Mouse (Mus musculus) heart, adult 18-20 months (tissue): Measurements from ENCODE around the gene Kmt5b. TPM values are rescaled to one million over a fixed set of nuclear protein-coding genes. Genes with fewer than 3 reads are reported as not detected.
A peak's percentile ranks its signal among the peaks of the same experiment; 100 is the strongest.

Experiments
- DNase-seq, 2 experiments: peaks; one replicate each; pipeline ENCODE4 v3.0.0; 2021 to 2022; ENCODE audit warnings: mixed read lengths in 1 of 2
- total RNA-seq, 2 experiments: library from RNA; stranded (reverse); gene quantifications; 2 replicates each; pipeline ENCODE4 v1.2.3; 2021

Kmt5b gene
- total RNA-seq, 2 experiments from 2014 or later = 27.2 to 29.3 TPM

DNA sequence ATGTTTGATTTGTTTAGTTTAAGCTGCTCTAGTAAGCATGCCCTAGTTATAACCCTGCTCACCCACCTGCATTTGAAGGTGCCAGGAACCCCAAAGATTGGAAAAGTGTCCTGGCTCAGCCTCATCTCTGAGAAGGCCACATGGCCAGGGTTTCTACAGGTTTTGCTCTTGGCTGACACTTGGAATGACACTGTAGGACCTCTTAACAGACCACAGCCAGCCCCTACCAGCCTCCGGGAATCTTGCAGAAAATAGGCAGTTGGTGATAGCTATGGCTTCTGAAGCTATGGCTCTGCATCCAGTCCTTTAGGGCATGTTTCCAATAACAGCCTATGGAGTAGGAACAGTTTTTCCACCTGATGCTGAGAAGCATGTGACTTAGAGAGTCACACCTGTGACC is 77.6 kb downstream of the Kmt5b start:
- no peak for DNase-seq

DNA sequence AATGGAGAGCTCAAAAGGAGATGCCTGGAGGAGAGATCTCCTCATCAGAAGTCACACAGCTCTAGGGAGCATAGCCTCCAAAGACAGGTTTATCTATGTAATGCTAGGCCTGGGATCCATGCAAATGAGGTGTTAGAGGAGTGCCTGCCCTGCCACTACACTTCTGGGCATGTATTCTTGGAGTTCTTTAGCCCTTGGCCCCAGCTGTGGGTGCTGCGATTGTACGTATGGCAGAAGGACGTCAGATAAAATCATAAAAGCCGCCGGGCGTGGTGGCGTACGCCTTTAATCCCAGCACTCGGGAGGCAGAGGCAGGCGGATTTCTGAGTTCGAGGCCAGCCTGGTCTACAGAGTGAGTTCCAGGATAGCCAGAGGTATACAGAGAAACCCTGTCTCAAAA is 78.1 kb downstream of the Kmt5b start:
- DNase-seq = no peak

DNA sequence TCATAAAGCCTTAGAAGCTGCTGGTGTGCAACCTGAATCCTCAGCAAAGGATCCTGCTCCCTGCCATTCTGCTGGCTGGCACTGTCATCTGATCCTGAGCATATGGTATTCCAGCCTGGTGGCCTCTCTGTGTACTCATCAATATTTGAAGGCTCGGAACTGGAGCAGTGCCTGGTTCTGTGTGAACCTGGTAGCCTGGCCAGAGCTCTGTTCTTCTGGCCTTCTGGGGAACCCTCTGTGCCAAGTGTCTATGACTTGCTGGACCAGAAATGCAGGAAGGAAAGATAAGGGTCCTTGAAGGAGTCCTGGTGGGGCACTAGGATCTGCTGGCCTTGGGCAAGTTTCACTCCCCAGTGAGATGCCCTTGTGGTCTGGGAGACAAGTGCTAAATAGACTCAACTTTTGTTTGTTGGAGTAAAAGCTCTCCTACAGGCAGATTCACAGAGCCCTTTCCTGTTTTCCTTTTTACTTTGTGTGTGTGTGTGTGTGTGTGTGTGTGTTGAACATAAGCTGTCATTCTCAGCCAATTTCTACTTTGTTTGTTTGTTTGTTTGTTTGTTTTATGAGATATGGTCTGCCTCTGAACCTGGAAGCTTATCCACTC is 78.7 kb downstream of the Kmt5b start:
- DNase-seq = peak in 1 of 2 experiments; percentile 13

DNA sequence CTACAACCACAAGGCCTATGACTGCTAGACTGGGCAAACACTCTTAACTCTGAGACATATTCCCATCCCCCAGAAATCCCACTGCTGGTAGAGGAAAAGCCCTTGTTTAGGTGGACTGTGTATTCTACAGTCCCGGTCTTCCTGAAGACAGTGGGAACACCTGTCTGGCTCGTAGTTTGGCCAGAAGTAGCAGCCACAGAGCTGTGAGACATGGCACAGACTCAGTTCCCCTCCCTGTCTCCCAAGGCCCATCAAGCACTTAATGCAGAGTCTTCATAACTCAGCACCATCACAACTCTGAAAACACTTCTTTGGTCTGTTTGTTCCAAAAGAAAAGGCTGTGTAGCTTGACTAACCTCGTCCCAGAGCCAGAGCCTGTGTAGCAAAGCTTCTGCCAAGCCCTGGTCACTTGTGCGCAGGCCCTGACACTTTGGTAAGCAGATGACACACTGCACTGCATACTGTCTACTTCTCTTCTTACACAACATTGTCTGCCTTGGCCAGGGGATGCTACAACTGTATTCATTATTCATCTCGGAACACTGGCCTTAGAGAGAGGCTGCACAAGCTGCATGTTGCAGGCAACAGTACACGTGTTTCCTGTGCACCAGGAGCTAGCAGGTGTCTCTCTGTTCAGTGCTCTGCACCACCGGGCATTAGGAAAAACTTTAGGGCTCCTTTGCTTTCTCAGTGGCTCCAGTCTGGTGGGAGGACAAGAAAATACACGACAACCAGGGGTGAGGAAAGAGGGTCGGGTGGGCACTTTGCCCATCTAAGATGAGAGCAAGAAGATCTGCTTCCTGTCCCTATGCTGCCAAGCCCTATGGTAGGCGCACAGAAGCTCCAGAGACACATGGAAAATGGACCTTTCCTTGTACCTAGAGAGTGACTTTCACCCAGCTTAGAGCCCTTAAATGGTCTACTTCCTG is 79.7 kb downstream of the Kmt5b start:
- DNase-seq = no peak

DNA sequence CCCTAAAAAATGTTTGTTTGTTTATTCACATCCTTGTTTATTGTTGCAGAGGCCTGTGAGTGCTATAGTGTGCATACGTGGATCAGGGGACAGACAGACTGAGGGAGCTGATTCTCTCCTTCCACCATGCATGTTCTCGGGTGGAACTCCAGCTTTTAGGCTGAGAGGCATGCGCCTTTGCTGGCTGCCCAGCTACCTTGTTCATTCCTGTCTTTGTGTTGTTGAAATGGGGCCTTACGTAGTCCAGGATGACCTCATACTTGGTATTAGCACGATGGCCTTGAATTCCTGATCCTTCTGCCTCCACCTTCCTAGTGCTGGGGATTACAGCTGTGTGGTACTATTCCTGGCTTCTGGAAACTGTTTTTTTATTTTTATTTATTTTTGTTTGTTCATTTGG is 80.5 kb downstream of the Kmt5b start:
- no peak for DNase-seq

DNA sequence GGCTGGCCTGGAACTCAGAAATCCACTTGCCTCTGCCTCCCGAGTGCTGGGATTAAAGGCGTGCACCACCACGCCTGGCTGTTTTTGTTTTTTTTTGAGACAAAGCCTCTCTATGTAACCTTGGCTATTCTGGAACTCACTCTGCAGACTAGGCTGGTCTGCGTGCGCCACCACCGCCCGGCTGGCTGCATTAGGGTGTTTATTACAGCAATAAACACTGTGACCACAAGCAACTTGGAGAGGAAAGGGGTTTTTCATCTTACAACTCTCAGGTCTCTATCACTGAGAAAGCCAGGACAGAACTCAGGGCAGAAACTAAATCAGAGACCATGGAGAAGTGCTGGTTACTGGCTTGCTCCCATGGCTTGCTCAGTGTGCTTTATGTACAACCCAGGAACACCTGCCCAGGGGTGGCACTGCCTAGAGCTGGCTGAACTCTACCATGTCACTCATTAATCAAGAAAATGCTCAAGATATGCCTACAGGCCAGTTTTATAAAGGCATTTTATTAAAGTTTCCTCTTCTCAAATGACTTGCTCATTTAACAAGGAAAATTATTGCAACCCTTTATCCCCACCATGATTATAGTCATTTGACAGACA is 81.1 kb downstream of the Kmt5b start:
- DNase-seq = no peak

DNA sequence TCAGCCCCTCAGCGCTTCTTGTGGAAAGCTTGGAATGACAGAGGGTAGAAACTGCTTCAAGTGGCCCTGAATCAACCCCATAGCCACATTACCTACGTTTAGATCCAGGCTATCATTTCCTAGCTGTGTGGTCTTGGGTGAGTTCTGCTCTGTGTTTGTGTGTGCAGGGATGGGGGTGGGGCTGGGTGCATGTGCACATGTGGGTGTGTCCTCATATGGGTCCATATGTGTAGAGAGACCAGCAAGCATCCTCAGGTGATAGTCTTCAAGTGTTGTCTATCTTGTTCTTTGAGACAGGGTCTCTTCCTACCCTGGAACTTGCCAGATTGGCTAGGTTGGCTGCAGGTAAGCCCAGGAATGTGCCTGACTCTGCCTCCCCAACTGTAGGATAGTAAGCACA is 82.0 kb downstream of the Kmt5b start:
- DNase-seq = no peak

DNA sequence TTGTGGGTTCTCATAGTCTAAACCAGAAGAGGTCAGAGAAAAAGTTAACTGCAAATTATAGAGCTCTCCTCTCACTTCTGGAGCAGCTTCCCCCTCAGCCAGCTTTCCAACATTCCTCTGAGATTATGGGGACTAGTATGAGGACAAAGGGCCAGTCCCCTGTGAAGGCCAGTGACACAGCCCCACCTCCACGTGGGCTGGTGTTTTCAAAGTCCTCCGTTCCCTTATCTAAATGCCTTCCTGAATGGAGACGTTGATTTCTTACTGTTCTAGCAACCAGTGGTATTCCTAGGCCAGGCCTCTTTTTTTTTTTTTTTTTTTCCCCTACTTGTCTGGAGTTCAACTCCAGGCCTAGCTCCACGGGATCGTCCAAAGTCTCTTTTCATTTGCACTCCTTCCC is 82.9 kb downstream of the Kmt5b start:
- DNase-seq = peak in 1 of 2 experiments; percentile 16

DNA sequence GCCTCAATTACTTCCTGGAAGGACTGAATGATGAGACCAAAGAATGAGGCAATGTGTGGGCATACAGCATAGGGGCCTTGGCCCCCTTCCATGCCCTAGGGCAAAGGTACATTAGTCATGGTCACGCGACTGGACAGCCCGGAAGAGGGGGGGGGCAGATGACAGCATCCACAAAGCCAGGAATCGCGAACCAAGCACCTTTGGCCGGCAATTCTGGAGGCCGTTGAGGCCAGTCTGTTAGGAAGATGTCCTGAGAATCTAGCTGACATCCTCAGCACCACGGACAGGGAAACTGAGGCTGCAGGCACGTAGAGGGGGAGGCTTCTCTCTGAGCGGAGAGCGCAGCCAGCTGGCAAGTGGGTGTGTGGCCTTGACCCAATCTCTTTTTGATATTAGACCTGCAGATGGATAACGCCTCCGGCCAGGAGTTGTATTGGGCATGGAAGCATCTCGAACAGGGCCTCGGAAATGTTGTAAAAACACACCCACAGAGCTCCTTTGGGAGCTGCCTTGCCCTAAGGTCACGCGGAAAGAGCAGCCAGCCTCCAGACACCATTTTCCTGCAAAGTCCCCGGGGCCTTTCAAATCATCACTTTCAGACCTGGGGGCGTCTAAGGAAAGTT is 83.7 kb downstream of the Kmt5b start:
- peak in 1 of 2 experiments; percentile 27 for DNase-seq

DNA sequence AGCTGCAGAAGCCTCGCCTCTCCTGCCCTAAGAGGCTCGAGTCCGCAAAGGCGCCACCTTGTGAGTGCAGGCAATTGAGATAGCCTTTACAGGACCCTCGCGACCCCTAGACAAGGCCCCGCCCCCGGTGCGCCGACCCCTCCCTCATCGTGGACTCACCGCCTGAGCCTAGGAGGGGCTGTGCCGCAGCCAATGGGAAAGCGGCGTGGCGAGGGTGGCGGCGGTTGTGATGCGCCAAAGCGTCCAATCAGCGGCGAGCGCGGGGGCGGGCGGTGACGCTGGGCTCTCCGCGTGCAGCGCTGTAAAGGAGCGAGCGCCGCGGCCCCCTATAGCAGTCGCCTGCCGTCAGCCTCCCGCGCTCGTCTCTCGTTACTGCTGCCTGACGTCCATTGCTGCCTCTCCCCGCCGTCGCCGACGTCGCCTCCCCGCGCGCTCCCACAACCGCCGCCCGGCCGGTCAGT is 84.3 kb downstream of the Kmt5b start, which contains the start of gene Chka:
Gene Chka (plus strand): TSS at position 272 of the 461 bp plus-strand sequence.
- DNase-seq = peak; percentile 96 to 97

DNA sequence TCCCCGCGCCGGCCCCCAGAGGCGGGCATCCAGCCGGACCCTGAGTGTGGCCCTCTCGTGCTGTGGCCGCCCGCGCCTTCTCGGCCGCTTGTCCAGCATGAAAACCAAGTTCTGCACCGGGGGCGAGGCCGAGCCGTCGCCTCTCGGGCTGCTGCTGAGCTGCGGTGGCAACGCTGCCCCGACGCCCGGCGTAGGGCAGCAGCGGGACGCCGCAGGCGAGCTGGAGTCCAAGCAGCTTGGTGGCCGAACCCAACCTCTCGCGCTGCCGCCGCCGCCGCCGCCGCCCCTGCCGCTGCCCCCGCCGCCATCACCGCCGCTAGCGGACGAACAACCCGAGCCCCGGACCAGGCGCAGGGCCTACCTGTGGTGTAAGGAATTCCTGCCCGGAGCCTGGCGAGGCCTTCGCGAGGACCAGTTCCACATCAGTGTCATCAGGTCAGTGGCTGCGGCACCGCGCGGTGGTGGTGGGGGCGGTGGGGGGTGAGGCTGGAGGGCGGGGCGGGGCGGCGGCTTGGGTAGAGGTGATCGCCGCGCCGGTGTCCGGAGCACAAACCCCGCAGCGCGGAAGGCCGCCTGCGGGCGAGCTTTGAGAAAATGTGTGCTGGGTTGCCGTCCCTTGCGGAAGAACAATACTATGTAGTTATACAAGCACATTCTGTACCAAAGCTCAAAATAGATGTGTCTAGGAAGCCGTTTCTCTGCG is 84.9 kb downstream of the Kmt5b start:
- DNase-seq = peak; percentile 50 to 71

DNA sequence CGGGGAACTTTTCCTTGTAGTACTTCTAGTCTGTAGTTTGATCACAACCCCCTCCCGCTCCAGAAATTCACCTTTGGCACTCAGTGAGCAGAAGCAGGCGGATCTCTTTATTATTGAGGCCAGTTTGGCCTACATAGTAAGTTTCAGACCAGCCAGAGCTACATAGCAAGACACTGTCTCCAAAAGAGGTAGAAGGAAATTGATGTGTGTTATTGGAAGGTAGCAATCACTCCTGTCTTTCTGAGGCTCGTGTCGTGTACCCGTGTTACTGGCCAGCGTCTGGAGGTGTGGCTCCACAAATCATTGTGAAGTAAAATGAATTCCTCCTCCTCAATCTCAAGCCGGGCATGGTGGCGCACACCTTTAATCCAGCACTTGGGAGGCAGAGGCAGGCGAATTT is 85.9 kb downstream of the Kmt5b start:
- DNase-seq = no peak

DNA sequence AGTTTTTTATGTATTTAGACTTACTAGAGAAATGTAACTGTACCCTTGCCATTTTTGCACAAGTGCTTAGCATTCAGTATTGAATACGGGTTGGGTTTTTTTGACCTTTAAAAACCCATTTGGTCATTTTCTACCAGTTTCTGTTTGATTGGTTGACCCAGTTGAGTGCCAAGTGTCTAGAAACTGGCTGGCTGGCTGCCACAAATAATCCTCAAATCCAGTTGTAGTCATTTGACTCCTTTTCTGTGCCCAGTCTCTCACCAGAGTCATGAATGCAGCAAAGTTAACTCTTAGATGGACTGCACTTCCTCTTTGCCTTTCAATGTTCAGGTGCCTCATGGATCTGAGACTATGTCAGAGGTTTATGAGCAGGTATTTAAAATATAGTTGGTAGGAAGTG is 86.7 kb downstream of the Kmt5b start:
- no peak for DNase-seq

DNA sequence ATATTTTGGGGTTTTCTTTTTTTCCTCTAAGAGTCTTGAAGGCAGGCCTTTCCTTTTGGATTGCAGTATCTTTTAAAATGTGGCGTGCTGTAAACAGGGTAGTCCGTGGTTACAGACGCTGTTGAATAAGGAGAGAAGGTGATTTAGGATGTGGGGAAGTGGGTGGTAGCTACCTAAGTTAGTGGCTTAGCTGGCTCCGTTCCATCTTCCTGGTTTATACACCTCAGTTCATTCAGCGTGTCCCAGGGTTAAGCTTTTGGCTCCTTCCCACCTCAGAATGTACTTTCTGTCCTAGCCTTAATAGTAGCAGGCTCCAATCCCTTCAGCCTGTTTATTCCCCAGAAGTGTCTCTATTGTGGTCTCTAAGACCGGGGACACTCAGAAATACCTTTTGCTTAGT is 87.9 kb downstream of the Kmt5b start:
- DNase-seq = no peak

DNA sequence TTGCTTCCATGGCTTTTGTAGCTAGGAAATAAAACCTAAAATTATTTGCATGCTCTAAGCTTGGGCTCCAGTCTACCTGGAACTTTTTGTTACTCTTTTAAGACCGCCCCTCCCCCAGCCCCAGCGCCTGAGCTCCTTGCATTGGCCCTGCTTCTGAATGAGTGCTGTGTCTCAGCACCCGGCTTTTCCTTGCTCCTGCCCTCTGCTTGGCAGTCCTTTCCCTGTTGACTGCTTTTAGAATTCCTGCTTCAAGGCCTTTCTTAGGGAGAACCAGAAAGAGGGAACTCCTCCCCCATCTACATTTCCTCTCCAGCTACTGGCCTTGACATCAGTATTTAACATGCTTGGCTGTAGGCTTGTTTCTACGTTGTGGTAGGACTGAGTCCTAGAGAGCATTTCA is 88.4 kb downstream of the Kmt5b start:
- no peak for DNase-seq

DNA sequence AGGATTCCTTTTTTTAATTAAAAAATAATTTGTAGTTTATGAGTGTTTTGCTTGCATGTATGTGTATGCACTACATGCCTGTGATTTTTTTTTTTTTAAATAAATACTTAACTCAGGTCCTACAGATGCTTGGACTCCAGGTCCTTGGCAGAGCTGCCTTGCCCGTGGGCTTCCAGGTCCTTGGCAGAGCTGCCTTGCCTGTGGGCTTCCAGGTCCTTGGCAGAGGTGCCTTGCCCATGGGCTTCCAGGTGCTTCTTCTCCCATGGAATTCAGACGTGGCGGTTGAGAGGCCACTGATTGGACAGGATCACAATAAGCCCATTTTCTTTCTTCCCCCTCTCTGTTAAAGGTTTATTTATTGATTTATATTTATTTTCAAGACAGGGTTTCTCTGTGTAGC is 90.0 kb downstream of the Kmt5b start:
- no peak for DNase-seq

DNA sequence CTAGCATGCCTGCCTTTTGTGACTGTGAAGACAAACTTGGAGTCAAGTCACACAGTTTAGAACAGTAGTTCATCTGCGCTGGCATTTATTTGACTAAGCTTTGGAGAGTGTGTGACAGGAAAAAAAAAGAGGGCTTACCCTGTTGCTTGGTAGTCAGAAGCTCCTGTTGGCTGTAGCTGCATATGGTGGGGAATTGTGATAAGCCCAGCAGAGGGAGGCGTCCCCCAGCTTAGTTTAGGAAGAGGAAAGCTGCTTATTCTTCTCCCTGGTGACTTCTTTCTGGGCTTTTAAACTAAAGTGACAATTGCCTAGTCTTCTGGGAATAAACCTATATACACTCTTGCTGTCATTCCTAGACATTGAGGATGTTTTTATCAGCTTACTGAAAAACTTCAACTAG is 95.5 kb downstream of the Kmt5b start:
- DNase-seq = no peak

DNA sequence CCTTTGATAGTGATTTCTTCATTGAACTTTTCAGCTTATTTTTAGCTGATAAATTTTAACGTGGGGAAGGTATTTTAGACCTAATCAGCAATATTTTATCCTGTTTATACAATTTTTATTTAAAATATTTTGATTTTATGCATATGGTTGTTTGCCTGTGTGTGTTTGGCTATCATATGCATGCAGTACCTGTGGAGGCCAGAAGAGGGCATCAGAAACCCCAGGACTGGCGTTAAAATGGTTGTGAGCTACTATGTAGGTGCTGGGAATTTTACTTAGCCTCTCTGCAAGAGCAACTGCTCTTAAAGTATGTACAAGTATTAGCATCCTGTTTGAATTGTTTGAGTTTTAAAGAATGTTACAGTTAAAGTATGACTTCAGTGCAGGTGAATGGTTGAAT is 97.7 kb downstream of the Kmt5b start:
- no peak for DNase-seq
